Mouse (Mus musculus) kidney, adult 18-20 months (tissue): Measurements from ENCODE around the gene Qrich2.
A peak's percentile ranks its signal among the peaks of the same experiment; 100 is the strongest.
"Not testable (repeated sequence)": the region's sequence is repeated elsewhere in the genome, so short reads cannot be mapped to it uniquely, and the experiment has no call there.

Experiments
- DNase-seq: peaks from one replicate; pipeline ENCODE4 v3.0.0; 2021

Gene Qrich2

GRCm38 (mm10) chr11:116428872-116429859 is 36.9 kb downstream of the Qrich2 start:
- DNase-seq = no peak

GRCm38 (mm10) chr11:116426852-116427575 is 39.0 kb downstream of the Qrich2 start:
- no peak for DNase-seq

- not testable (repeated sequence) for DNase-seq
Observed at GRCm38 (mm10) chr11:116426328-116426727, 39.7 kb downstream of the Qrich2 start.

DNA sequence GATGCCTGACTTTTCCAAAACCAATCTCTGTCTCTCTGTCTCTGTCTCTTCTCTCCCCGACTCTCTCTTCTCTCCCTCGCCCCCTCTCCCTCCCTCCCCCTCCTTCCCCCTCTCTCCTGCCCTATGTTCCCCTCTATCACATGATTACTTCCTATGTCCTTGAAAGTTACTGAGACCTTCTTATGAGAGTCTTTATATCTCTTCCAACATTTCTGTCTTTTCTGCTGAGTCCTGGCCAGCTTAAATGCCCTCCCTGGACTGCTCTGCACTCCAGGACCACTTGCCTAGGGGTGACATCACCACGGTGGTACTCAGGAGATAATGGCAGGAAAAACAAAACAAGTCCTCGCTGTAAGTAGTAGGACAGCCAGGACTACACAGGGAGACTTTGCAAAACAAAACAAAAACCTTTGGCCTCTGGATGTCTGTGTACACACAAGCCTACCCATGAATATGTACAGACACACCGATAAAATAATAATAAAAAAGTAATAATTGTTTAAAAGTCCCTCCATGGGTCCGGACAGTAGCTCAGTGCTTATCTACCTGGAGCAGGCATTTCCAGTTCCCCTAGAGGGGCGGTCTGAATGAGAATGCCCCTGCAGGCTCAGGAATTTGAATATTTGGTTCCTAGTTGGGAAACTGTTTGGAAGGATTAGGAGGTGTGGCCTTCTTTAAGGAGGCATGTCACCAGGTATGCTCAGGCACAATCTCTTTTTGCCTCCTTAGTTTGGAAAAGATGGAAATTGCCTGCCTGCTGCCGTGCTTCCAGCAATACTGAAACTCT is 41.2 kb downstream of the Qrich2 start:
- no peak for DNase-seq

DNA sequence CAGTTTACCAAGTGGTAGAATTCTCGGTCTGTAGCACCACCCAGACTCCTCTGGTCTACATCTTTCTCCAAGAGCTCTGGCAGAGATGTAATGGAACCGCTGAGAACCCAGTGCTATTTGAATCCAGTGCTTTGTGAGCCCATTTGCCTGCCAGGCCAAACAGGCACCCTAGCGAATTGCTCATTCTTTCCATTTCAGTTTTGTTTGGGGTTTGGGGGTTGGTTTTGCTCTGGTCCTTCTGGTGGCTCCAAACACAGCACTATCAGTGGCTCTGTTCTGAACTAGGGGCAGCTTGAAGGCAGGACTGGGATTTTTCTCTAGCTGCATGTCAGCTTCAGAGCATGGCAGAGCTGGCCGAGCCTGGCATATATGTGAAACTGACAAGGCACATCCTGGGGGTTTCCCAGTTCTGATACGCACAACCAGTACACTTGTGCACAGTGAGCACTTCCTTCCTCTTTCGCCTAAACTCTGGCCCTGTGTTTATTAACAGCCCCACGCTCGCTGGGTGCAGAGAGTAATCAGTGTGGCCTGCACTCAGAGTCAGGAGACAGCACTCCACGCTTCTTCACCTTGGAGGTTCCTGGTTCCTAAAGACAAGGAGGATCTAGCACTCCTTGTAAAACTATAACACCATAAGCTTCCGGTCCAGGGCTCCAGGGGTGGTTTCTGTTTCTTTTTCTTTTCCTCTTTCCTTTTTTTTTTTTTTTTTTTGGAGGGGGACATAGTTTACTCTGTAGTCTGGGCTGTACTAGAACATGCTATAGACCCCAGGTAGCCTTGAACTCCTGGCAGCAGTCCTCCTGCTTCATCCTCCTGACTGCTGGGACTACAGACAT is 42.0 kb downstream of the Qrich2 start:
- no peak for DNase-seq

- DNase-seq = no peak
Observed at GRCm38 (mm10) chr11:116423214-116423613, 42.8 kb downstream of the Qrich2 start.

DNA sequence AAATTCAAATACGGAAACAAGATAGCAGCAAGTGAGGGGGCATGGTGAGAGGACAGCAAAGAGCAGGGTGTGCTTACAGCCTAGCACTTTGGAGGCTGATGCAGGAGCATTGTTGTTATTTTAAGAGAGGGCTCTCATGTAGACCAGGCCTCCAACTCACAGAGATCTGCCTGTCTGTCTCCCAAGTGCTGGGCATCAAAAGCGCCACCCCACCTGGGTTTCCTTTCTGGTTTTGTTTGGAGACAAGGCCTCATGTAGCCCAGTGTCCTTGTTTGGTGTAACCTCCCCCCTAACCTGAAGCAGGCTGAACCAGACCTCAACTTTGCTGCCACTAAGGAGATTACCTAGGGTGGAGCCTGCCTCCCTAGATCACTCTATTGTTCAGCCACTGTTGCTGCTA is 43.5 kb downstream of the Qrich2 start:
- no peak for DNase-seq

DNA sequence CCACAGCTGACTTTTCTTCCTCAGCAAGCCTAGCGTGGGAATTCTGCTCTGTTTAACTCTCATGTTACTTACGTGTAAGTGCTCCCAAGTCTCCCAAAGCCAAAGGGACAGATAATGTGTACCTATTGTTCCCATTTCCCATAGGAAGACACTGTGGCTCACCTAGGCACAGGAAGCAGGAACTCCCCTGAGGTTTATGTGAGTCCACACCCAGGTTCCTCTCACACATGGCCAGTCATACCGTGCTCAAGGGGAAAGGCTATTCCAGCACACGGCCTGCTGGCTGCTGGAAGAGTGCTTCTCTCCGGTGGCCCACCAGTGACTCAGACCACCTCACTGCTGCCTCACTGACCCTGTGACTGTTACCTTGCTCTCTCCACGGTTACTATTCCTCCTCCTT is 44.9 kb downstream of the Qrich2 start:
- no peak for DNase-seq

GRCm38 (mm10) chr11:116418841-116419462 is 47.1 kb downstream of the Qrich2 start:
- DNase-seq = no peak

DNA sequence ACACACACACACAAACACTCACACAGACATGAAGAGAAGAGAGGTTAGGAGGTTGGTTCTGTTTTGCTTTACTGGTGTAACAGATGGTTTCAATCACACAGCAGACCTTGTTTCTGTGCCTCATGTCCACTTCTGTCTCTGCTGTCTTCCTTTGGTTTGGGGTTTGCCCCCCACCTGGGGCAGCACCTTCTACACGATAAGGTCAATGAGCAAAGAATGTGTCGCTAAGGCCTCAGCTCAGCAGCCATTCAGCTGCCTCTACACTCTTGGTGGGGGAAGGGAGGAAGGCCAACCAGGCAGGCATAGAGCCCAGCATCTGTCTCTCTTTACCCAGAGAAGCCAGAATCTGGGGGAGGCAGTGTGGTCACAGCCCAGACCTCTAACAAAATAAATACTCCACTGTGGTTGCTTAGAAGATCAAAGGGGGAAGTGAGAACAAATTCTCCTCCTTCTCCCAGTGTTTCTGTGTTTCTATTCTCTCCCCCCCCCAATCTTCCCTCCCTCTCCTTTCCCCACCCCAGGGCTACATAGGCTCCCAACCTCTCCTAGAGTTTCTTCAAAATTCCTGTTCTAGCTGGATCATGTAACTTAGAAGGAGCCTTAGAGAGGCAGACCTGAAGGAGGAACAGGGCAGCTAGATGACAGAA is 47.7 kb downstream of the Qrich2 start:
- no peak for DNase-seq

GRCm38 (mm10) chr11:116417054-116417453 is 49.0 kb downstream of the Qrich2 start:
- DNase-seq = no peak

GRCm38 (mm10) chr11:116416196-116416943 is 49.7 kb downstream of the Qrich2 start:
- DNase-seq = no peak

DNA sequence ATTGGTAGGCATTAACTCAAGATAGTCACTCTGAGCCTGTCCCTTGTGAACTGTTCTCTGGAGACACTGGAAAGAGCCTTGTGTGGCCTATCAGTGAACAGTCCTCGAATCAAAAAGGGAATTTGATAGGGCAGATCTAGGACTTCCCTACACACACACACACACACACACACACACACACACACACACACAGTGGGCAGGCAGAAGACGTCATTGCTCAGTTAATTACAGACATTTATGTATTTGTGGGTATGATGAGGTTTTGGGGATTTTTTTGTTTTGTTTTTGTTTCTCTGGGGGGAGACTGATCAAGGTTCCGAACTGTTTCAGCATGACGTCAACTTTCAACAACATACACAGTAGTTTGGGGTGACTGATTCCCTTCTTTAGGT is 52.4 kb downstream of the Qrich2 start:
- DNase-seq = no peak

DNA sequence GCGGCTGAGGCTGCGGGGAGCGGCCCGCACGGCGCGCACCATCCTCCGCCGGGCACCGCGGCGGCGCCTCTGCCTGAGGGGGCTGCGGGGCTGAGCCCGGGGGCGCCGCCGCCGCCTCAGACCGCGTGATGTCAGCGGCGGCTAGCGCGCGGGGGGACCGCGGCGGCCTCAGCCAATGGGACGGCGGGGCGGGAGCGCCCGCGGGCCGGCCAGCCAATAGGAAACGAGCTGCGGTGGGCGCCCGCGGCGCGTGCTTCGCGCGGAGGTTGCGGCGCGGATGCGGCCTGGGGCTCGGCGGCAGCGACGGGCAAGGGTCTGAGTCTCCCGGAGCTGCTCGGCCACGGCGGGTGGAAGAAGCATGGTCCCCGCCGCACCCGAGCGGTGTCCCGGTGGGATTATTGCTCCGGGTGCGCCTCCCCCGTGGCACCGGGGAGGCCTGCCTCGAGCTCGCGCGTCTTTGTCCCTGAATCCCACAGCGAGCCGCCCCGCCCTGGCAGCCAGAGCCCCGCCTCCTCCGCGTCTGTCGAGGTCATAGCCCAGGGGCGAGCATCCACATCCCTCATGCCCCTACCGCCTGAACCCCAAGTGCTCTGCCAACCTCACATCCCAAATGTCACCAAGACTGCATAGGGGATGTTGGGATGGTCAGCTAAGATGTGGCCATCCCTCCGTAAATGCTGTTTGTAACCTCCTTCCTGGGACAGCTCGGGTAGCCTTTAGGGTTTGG is 53.0 kb downstream of the Qrich2 start, which contains the start of gene Rnf157:
Gene Rnf157 (minus strand): TSS at position 129 of the 727 bp plus-strand sequence.
- DNase-seq = peak; percentile 81

DNA sequence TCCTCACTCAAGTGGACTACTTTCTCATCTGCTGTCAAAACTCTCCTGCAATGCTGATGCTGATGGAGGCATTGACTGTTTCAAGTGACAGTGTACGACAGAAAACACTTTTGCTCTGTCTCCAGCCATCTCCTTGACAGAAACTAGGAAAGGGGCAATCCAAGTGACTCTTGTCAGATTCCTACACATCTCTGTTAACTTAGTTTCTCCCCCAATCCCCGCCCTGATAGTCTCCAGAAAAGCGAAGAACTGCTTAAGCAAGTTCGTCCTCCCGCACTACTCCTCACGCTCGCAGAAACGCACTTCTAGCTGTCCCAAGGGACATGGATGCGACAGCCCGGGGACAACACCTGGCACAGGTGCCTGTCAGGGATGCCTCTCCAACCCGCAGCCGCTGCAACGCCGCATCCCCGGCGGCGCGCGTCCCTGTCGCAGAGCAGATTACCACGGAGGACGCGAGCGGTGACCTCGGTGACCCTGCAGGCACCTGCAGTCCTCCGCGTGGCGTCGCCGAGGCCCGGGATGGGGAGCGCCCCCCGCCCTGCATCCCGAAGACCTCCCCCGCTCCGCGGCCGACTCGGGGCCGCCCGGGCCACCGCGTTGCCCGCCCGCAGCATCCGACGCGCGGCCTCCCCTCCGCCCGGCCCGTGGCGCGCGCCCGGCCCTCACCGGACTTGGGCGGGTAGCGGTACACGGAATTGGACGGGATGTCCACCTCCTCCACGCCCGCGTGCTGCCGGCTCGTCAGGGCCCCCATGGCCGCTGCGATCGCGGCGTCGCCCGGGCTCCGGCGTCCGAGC is 53.8 kb downstream of the Qrich2 start:
- DNase-seq = no peak

DNA sequence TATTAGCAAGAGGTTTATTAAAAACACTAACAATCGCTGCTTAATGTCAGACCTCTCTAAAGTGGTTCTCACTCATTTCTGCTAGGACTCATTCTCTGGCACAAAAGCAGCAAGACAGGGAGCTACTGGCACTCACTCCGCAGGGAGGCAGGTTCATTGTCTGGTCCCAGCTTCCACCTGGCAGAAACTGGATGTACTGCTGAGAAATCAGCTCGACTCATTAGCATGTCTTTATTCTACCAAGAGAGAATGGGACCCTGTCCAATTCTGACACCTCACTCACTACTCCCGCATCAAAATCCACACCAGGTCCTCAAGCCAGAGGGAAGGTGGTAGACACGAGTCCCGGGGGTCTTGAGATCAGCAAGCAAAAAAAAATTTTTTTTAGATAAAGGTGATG is 54.5 kb downstream of the Qrich2 start:
- no peak for DNase-seq

GRCm38 (mm10) chr11:116410415-116410814 is 55.6 kb downstream of the Qrich2 start:
- not testable (repeated sequence) for DNase-seq

DNA sequence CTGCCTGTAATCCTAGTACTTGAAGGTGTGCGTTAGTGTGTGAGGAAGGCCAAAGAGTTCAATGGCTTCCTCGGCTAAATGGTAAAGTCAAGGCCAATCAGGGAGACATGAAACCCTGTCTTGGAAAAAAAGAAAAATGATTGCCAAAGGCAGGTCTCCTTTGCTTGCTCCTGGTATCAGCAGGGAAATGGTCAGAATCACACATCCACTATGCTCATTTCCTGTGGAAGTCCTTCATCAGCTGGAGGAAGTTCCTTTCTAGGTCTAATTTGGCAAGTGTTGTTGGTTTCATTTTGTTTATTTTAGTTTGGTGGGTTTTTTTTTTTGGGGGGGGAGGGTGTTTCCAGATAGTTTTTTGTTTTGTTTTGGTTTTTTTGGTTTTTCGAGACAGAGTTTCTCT is 57.0 kb downstream of the Qrich2 start:
- DNase-seq = no peak
